In genomic region chr2:68211443-68211842, GRCm38 (mm10) we compare ENCODE assay signal across 23 mouse cellular contexts.
A peak's percentile ranks its signal among the peaks of the same experiment; 100 is the strongest.
DNase-seq lines count a peak whose midpoint lies in the region; ATAC-seq and TF ChIP-seq lines count a peak whose summit lies in the region.
"Had no signal": no experiment of that assay in that cellular context is flagged by ENCODE, and none has a peak within 500 bp of the region (broad histone marks: within the 10 kb centered on the region; RNA-seq: fewer than 3 reads in every experiment).

No protein-coding gene starts in this region.

- H3K9ac ChIP-seq in heart, adult 2 months (ENCODE audit: low read depth, low read length): no peak overlapping the region
- 0 out of 2 replicates have a peak overlapping the region, but pooled peaks have one; percentile 20 for H3K9ac ChIP-seq in heart, embryonic 12.5 days
- no peak overlapping the region for H3K9ac ChIP-seq in forebrain, embryonic 13.5 days
- H3K9ac ChIP-seq: embryonic facial prominence, embryonic 12.5 days; limb, embryonic 15.5 days; liver, embryonic 14.5 days; lung, embryonic 15.5 days had no signal

- no peak for TF ChIP-seq EP300 in heart, adult 2 months (IDR thresholded peaks at IDR 0.05; ENCODE audit: insufficient read depth, low read depth, low read length)

- intact Hi-C loops in heart, adult 2 months (cut with DNase I): no loop called here
- intact Hi-C loops in heart, postnatal 25 days (cut with DNase I): no loop called here

- no peak for TF ChIP-seq POLR2A in heart, adult 2 months (IDR thresholded peaks at IDR 0.05; ENCODE audit: insufficient read depth, low read depth, low read length)

- DNase-seq in cerebellum, postnatal 10 days: peak; percentile 34 to 50
- no peak for DNase-seq in cerebellum, adult 11-12 months
- DNase-seq in heart, adult 2 months: peak in 1 of 2 experiments; percentile 23
- DNase-seq in heart, postnatal 25 days (ENCODE audit: low spot score): no peak
- peak; percentile 29 for DNase-seq in heart, postnatal 4 days
- DNase-seq: adrenal gland, postnatal 10 days; cerebellum, adult 8-10 months; gastrocnemius, postnatal 14 days; kidney, postnatal 25 days; lung, postnatal 4 days; right cerebral cortex, adult 18-20 months; right cerebral cortex, postnatal 4 days; thymus, postnatal 25 days had no signal

- no peak overlapping the region for H3K4me3 ChIP-seq in heart, adult 2 months
- no peak overlapping the region for H3K4me3 ChIP-seq in heart, embryonic 12.5 days
- H3K4me3 ChIP-seq in forebrain, embryonic 13.5 days: no peak overlapping the region
- H3K4me3 ChIP-seq: embryonic facial prominence, embryonic 12.5 days; limb, embryonic 15.5 days; lung, embryonic 15.5 days had no signal

- no peak for TF ChIP-seq CTCF in heart, adult 2 months (IDR thresholded peaks at IDR 0.05)

- peaks cover 5% of the 10 kb centered on the region; the same call in 1 of the 2 replicates for H3K36me3 ChIP-seq in heart, adult 2 months (ENCODE audit: control insufficient read depth, insufficient read depth, low read length)
- H3K36me3 ChIP-seq in heart, embryonic 12.5 days: peaks cover 2% of the 10 kb centered on the region; the same call in 1 of the 2 replicates
- peaks cover 6% of the 10 kb centered on the region; the same call in 1 of the 2 replicates for H3K36me3 ChIP-seq in forebrain, embryonic 13.5 days (ENCODE audit: poor library complexity, severe bottlenecking)
- H3K36me3 ChIP-seq: embryonic facial prominence, embryonic 12.5 days; limb, embryonic 15.5 days; lung, embryonic 15.5 days had no signal

- no peaks in the 10 kb centered on the region for H3K9me3 ChIP-seq in heart, embryonic 12.5 days (replicated peaks)
- no peaks in the 10 kb centered on the region for H3K9me3 ChIP-seq in forebrain, embryonic 13.5 days (replicated peaks)
- H3K9me3 ChIP-seq: embryonic facial prominence, embryonic 12.5 days; limb, embryonic 15.5 days; lung, embryonic 15.5 days had no signal

- WGBS in heart, adult 2 months: 73% methylated on average over 7 of the region's 7 CpGs
- WGBS in heart, embryonic 12.5 days: 58% methylated on average over 7 of the region's 7 CpGs
- WGBS in forebrain, embryonic 13.5 days: 88% methylated on average over 7 of the region's 7 CpGs

- no peak for ATAC-seq in heart, embryonic 12.5 days (ENCODE audit: insufficient number of reproducible peaks, low FRiP score)
- no peak for ATAC-seq in forebrain, embryonic 13.5 days
- ATAC-seq in frontal cortex, adult (ENCODE audit: low TSS enrichment): no peak
- ATAC-seq: hindbrain, embryonic 16.5 days; intestine, embryonic 16.5 days; midbrain, embryonic 16.5 days had no signal

- no peaks in the 10 kb centered on the region for H3K79me2 ChIP-seq in heart, adult 2 months (replicated peaks; ENCODE audit: control insufficient read depth, insufficient read depth, low read length)

- H3K27me3 ChIP-seq in heart, adult 2 months (ENCODE audit: control insufficient read depth, insufficient read depth, low read length): no peaks in the 10 kb centered on the region
- no peaks in the 10 kb centered on the region for H3K27me3 ChIP-seq in heart, embryonic 12.5 days (replicated peaks)
- no peaks in the 10 kb centered on the region for H3K27me3 ChIP-seq in forebrain, embryonic 13.5 days
- H3K27me3 ChIP-seq: embryonic facial prominence, embryonic 12.5 days; limb, embryonic 15.5 days; lung, embryonic 15.5 days had no signal

- no peak overlapping the region for H3K4me2 ChIP-seq in heart, embryonic 12.5 days
- no peak overlapping the region for H3K4me2 ChIP-seq in forebrain, embryonic 13.5 days
- H3K4me2 ChIP-seq: embryonic facial prominence, embryonic 12.5 days; limb, embryonic 15.5 days; lung, embryonic 15.5 days had no signal

- H3K27ac ChIP-seq in heart, adult 2 months: peak overlapping the region; percentile 45; the same call in 1 of the 2 replicates
- H3K27ac ChIP-seq in heart, embryonic 12.5 days (ENCODE audit: poor library complexity, severe bottlenecking): peak overlapping the region; percentile 76
- no peak overlapping the region for H3K27ac ChIP-seq in forebrain, embryonic 13.5 days
- H3K27ac ChIP-seq: embryonic facial prominence, embryonic 12.5 days; limb, embryonic 15.5 days; liver, embryonic 14.5 days; lung, embryonic 15.5 days had no signal

- H3K4me1 ChIP-seq in heart, adult 2 months (ENCODE audit: control insufficient read depth, insufficient read depth, low read length): peaks cover 3% of the 10 kb centered on the region
- H3K4me1 ChIP-seq in heart, embryonic 12.5 days (replicated peaks): peaks cover 35% of the 10 kb centered on the region
- no peaks in the 10 kb centered on the region for H3K4me1 ChIP-seq in forebrain, embryonic 13.5 days
- H3K4me1 ChIP-seq: embryonic facial prominence, embryonic 12.5 days; limb, embryonic 15.5 days; lung, embryonic 15.5 days had no signal

Comparison
In these comparisons a context has a peak if more than half of its experiments do, and no peak if none do; other contexts are left out.
1. DNase-seq: peak in cerebellum, postnatal 10 days (2 of 2) and heart, postnatal 4 days (single experiment); none in cerebellum, adult 11-12 months (single experiment) and heart, postnatal 25 days (single experiment).